Mouse (Mus musculus) cortical plate, adult 2 months (tissue): ENCODE measurements at regions not wholly inside any gene's neighbourhood (a gene's known extent, or its start where the extent isn't known, plus 50 kb on each side); places are given as distances from the start of the nearest gene placed in this dataset.

Experiments used
- CTCF ChIP-seq: fragments of 200-500 bp; IDR thresholded peaks from 2 replicates; pipeline ENCODE4 v1.5.1; 2011; ENCODE audit warnings: mild to moderate bottlenecking, control low read depth, low read length; ENCODE audit not compliant: insufficient read depth; ENCODE audit errors: extremely low read depth
- POLR2A ChIP-seq: fragments of 200-500 bp; IDR thresholded peaks from 2 replicates; pipeline ENCODE4 v1.6.1; 2011; ENCODE audit warnings: mild to moderate bottlenecking, low read length, control low read depth; ENCODE audit not compliant: insufficient read depth; ENCODE audit errors: extremely low read depth

- TF ChIP-seq POLR2A (no peak), CTCF (no peak)
These were observed 387.2 kb downstream of the Meis1 start for GRCm38 (mm10) chr11:18631570-18631969.
